Mouse (Mus musculus) fibroblast of lung, adult 2 months (primary cell): ENCODE results near the gene Ift122.

Source experiments
- DNase-seq: peaks from one replicate; pipeline ENCODE4 v3.0.0-alpha.2; 2011; ENCODE audit warnings: low read depth

The Ift122 gene

DNA sequence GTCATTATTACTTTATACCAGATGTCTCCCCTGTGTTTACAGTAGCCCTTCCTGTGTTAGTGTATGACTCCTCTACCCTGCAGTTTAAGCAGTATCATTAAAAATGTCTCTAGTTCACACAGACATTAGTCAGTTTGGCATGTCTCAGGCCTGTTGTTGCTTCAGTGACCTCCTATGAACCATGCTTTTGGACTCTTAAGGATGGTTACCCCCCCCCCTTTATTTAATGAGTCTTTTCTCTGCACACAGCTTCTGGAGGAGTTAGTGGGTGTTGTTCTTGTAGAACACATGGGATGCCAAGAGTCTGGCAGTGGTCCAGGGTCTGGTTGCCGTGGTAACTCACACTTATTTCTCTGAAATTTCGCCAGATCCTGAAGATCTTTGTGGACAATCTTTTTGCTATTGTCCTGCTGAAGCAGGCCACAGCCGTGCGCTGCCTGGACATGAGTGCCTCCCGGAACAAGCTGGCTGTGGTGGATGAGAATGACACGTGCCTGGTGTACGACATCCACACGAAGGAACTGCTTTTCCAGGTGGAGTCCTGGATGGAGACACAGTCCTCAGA, 38.3 kb downstream of the Ift122 start:
- peak; percentile 61 for DNase-seq

GRCm38 (mm10) chr6:115892363-115892762, 39.1 kb downstream of the Ift122 start:
- no peak for DNase-seq

DNA sequence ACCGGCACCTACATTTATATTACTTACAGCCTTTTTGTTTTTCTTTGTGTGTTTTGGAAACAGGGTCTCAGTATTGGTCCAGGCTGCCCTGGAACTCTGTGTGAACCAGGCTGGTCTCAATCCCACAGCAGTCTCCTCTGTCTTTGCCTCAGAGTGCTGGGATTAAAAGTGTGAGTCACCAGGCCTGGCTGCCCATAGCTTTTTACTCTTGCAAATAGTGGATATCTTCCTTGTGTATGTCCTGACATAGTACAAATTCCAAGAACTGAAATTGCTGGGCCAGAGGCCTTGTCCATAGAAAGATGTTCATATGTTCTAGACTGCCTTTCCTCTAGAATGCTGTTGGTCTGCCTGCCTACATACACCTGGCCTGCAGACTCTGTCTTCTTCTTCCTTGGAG, 43.1 kb downstream of the Ift122 start:
- DNase-seq: peak; percentile 49

GRCm38 (mm10) chr6:115897117-115897516, 43.8 kb downstream of the Ift122 start:
- peak; percentile 97 for DNase-seq

- no peak for DNase-seq
Measured at GRCm38 (mm10) chr6:115897926-115898520, 44.8 kb downstream of the Ift122 start.

DNA sequence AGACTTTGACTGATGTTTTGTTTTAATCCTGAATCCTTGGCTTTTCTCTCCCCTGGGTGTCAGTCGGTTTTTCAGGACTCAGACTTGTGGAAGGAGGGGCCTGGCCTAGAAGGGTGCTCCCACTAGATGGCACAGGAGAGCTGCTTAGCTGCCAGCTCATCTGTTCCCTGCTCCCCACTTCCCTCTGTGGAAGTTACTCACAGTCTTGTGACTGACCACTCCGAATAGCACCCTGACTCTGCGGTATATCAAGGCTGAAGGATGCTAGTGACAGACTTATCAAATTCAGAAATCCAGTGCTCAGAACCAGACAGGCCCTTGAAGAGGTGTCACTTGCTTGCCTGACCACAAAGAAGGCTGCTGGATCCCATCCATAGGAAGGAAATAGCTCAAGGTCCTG, 47.8 kb downstream of the Ift122 start:
- DNase-seq: peak; percentile 88

DNA sequence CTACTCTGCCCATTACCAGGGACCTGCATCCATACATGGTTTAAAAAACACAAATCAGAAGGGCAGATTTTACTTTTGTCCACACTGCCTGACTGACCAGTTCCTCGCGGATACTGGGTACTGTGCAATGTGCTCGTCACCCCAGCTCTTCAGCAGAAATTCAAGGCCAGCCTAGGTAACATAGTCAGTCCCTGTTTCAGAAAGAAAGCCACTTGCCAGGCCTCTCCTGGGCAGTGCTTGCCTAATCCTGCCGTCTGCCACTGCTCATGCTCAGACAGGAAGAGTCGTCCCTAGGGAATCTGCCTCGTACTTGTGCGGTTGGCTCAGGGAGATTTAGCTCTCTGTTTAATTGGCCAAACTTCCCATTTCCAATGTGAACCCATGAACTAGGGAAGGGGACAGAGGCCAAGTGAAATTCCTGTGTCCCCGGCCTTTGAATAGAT, 48.2 kb downstream of the Ift122 start:
- DNase-seq: peak; percentile 44

- DNase-seq: no peak
Measured at GRCm38 (mm10) chr6:115902545-115902944, 49.3 kb downstream of the Ift122 start.

- no peak for DNase-seq
Measured at GRCm38 (mm10) chr6:115905568-115905967, 52.3 kb downstream of the Ift122 start.

DNA sequence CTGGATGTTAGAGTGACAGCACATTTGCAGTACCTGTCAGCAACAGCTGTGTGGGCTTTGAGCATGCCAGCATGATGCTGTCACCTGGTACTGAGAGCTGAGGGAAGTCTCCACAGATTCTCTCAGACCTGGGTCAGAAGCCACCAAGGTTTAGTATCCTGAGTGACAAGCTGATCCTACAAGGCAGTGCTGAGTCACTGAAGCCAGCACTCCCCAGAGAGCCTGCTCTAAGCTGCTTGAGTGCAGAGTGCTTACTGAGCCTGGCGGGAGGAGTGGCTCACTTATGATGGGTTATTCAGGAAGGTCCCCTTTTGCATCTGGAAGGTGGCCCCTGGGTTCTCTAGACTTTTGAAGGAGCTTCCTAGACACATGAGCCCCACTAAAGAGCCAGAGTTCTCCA, 53.2 kb downstream of the Ift122 start:
- DNase-seq: no peak

DNA sequence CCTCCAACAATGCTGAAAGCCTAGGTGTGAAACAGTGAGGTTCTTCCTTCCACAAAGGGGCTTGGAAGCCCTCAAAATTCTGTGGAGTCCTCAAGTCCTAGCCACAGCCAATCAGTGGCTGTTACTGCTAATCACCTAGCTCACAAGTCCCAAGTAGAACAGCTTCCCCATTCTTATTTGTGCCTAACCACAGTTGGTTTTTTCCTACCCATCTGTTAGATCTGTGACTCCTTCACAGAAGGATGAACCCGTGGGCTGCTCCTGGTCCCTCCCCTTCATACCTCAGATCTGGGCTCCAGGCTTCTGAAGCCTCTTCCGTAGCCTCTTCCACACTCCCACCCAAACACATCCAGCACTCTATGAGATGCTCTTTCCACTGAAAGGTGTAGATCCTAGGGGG, 53.6 kb downstream of the Ift122 start:
- no peak for DNase-seq

GRCm38 (mm10) chr6:115908421-115908982, 55.2 kb downstream of the Ift122 start:
- no peak for DNase-seq

GRCm38 (mm10) chr6:115909052-115909451, 55.8 kb downstream of the Ift122 start:
- DNase-seq: no peak

GRCm38 (mm10) chr6:115909940-115910339, 56.7 kb downstream of the Ift122 start:
- DNase-seq: no peak

- DNase-seq: no peak
Measured at GRCm38 (mm10) chr6:115911763-115912162, 58.5 kb downstream of the Ift122 start.

GRCm38 (mm10) chr6:115913482-115913881, 60.2 kb downstream of the Ift122 start:
- DNase-seq: no peak

DNA sequence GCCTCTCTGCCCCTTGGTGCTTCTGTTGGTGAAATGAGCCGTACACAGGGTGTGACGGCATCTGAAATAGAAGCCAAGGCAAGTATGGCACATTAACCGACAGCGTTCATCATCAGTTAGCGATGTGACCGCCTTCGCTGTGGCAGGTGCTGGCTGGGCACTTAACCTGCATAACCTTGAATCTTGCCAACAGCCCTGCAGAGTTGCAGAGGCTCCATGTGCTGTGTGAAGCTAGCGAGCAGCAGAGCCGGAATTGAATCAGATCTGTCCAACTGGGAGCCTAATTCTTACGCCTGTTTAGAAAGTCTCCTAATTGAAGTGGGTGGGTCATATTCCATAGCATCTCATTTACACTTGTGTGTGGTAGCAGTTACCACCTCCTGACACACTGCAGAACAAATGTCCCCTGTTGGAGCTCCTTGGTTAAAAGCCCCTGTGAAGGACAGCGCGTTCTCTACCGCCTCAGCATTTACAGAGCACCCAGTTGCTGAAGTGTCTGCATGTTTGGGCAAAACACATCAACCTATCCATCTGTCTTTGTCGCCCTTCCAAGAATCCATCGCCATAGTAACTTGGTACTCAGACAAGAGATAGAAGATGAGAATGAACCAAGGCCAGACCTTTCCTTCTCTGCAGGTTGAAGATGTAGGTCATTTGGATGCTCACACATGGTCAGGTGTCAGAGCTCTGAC, 61.4 kb downstream of the Ift122 start:
- DNase-seq: no peak

GRCm38 (mm10) chr6:115915601-115916445, 62.6 kb downstream of the Ift122 start:
- DNase-seq: no peak

- DNase-seq: no peak
Measured at GRCm38 (mm10) chr6:115916611-115917010, 63.3 kb downstream of the Ift122 start.

GRCm38 (mm10) chr6:115918615-115919014, 65.3 kb downstream of the Ift122 start:
- no peak for DNase-seq

DNA sequence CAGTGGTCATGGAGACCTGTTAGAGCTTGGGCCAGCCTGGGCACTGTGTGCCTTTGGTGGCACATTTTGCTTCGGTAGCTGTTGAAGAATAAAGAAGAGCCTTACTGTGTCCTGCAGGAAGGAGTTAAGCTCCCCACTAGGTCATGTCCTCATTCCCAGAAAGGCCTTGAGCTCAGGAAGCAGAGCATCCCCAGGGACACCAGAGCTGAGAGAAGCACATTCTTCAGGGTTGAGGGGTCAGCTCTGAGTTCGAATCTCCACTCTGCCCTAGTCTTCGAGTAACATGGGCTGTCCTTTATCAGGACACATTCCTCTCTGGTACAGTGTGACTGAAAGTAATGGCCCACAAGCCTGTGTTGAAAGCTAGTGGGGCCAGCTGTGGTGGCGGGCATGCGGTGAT, 66.6 kb downstream of the Ift122 start:
- DNase-seq: no peak

GRCm38 (mm10) chr6:115924829-115925228, 71.6 kb downstream of the Ift122 start:
- DNase-seq: no peak
